ENCODE assay signal across 8 mouse cellular contexts in genomic region chr2:27474621-27475484, GRCm38 (mm10). TPM values are rescaled to one million over a fixed set of nuclear protein-coding genes. Genes with fewer than 3 reads are reported as not detected.
DNase-seq lines count a peak whose midpoint lies in the region; ATAC-seq and TF ChIP-seq lines count a peak whose summit lies in the region.

No protein-coding gene starts in this region.

- H3K4me3 ChIP-seq in cerebellum, adult 2 months (replicated peaks; ENCODE audit: insufficient read depth, low read depth, low read length): peak overlapping the region; percentile 93
- peak overlapping the region; percentile 99 for H3K4me3 ChIP-seq in forebrain, embryonic 16.5 days (replicated peaks; ENCODE audit: low read length)
- peak overlapping the region; percentile 99 for H3K4me3 ChIP-seq in hindbrain, embryonic 13.5 days
- H3K4me3 ChIP-seq in myocyte: peak overlapping the region; percentile 63
- peak overlapping the region; percentile 78 for H3K4me3 ChIP-seq in thymus, adult 2 months (ENCODE audit: control insufficient read depth, insufficient read depth, low read length)

- peak in 1 of 2 experiments; percentile 58 for DNase-seq in cerebellum, adult 2 months
- DNase-seq in cerebellum, adult 8-10 months: no peak
- peak; percentile 47 for DNase-seq in adrenal gland, postnatal 25 days
- peak; percentile 42 for DNase-seq in liver
- DNase-seq in thymus, adult 2 months: peak; percentile 41

- H3K27ac ChIP-seq in cerebellum, adult 2 months (ENCODE audit: insufficient read depth, low read length): peak overlapping the region; percentile 96
- peak overlapping the region; percentile 95 for H3K27ac ChIP-seq in forebrain, embryonic 16.5 days (ENCODE audit: low read length)
- peak overlapping the region; percentile 97 for H3K27ac ChIP-seq in hindbrain, embryonic 13.5 days
- H3K27ac ChIP-seq in thymus, adult 2 months (ENCODE audit: control insufficient read depth, insufficient read depth, low read length): peak overlapping the region; percentile 9; the same call in 1 of the 2 replicates

- ATAC-seq in forebrain, embryonic 16.5 days: peak; percentile 44
- ATAC-seq in hindbrain, embryonic 13.5 days (ENCODE audit: low FRiP score): peak; percentile 59

- peaks cover 29% of the 10 kb centered on the region for H3K4me1 ChIP-seq in cerebellum, adult 2 months (ENCODE audit: control insufficient read depth, insufficient read depth, low read length)
- H3K4me1 ChIP-seq in forebrain, embryonic 16.5 days (replicated peaks; ENCODE audit: control insufficient read depth, insufficient read depth, low read length): peaks cover 43% of the 10 kb centered on the region
- H3K4me1 ChIP-seq in hindbrain, embryonic 13.5 days (replicated peaks): peaks cover 56% of the 10 kb centered on the region
- peaks cover 41% of the 10 kb centered on the region for H3K4me1 ChIP-seq in thymus, adult 2 months (replicated peaks; ENCODE audit: control insufficient read depth, insufficient read depth, low read length)

- under 1% methylated on average over 84 of the region's 84 CpGs for WGBS in cerebellum, adult 2 months
- 0% methylated on average over 79 of the region's 84 CpGs for WGBS in forebrain, embryonic 16.5 days
- WGBS in hindbrain, embryonic 13.5 days: under 1% methylated on average over 66 of the region's 84 CpGs
- under 1% methylated on average over 84 of the region's 84 CpGs for WGBS in thymus, adult 2 months

- no peaks in the 10 kb centered on the region for H3K9me3 ChIP-seq in forebrain, embryonic 16.5 days (ENCODE audit: control insufficient read depth, low read length)
- H3K9me3 ChIP-seq in hindbrain, embryonic 13.5 days: no peaks in the 10 kb centered on the region

- peak overlapping the region; percentile 83 for H3K4me2 ChIP-seq in forebrain, embryonic 16.5 days (ENCODE audit: low read length)
- peak overlapping the region; percentile 96 for H3K4me2 ChIP-seq in hindbrain, embryonic 13.5 days
- H3K4me2 ChIP-seq in myocyte (ENCODE audit: low read depth): peak overlapping the region; percentile 96

- H3K9ac ChIP-seq in forebrain, embryonic 16.5 days (replicated peaks; ENCODE audit: low read depth, low read length): peak overlapping the region; percentile 95
- peak overlapping the region; percentile 97 for H3K9ac ChIP-seq in hindbrain, embryonic 13.5 days

- peaks cover 49% of the 10 kb centered on the region for H3K79me2 ChIP-seq in myocyte (ENCODE audit: control insufficient read depth, insufficient read depth)

- TF ChIP-seq CTCF in cerebellum, adult 2 months (IDR thresholded peaks at IDR 0.05; ENCODE audit: borderline replicate concordance, insufficient read depth, low read depth, low read length): no peak
- TF ChIP-seq CTCF in thymus, adult 2 months (IDR thresholded peaks at IDR 0.05; ENCODE audit: borderline replicate concordance, control insufficient read depth, extremely low read depth, insufficient read depth, low read length, poor library complexity): no peak

- H3ac ChIP-seq in myocyte (ENCODE audit: control insufficient read depth, insufficient read length): peak overlapping the region; percentile 86

- H3K36me3 ChIP-seq in forebrain, embryonic 16.5 days (ENCODE audit: control insufficient read depth, insufficient read depth): no peaks in the 10 kb centered on the region
- peaks cover 5% of the 10 kb centered on the region; the same call in 1 of the 2 replicates for H3K36me3 ChIP-seq in hindbrain, embryonic 13.5 days
- no peaks in the 10 kb centered on the region for H3K36me3 ChIP-seq in myocyte (ENCODE audit: control insufficient read depth, insufficient read depth)
- H3K36me3 ChIP-seq in thymus, adult 2 months (ENCODE audit: control insufficient read depth, insufficient read depth, low read length): no peaks in the 10 kb centered on the region

- TF ChIP-seq POLR2A in cerebellum, adult 2 months (IDR thresholded peaks at IDR 0.05; ENCODE audit: borderline replicate concordance, insufficient read depth, low read length): no peak
- no peak for TF ChIP-seq POLR2A in myocyte (IDR thresholded peaks at IDR 0.05; ENCODE audit: insufficient read length, low read depth)
- no peak for TF ChIP-seq POLR2A in thymus, adult 2 months (IDR thresholded peaks at IDR 0.05; ENCODE audit: control insufficient read depth, extremely low read depth, insufficient read depth, low read length, poor library complexity)

- H3K27me3 ChIP-seq in cerebellum, adult 2 months (ENCODE audit: control insufficient read depth, insufficient read depth, low read length): no peaks in the 10 kb centered on the region
- no peaks in the 10 kb centered on the region for H3K27me3 ChIP-seq in forebrain, embryonic 16.5 days (replicated peaks; ENCODE audit: control insufficient read depth, insufficient read depth, low read length)
- no peaks in the 10 kb centered on the region for H3K27me3 ChIP-seq in hindbrain, embryonic 13.5 days
- H3K27me3 ChIP-seq in myocyte (ENCODE audit: control insufficient read depth, insufficient read depth, insufficient read length): no peaks in the 10 kb centered on the region
- no peaks in the 10 kb centered on the region for H3K27me3 ChIP-seq in thymus, adult 2 months (ENCODE audit: control insufficient read depth, insufficient read depth, low read length)

TF ChIP-seq in myocyte, 11 proteins besides CTCF, POLR2A, EP300 and RAD21:
- TF ChIP-seq MYOD1 (IDR thresholded peaks at IDR 0.05; ENCODE audit: control insufficient read depth in 1 of 3, insufficient read length in 2 of 3, low read depth in 2 of 3) (peak in 1 of 3 experiments; percentile 4), E2F4 (IDR thresholded peaks at IDR 0.05; ENCODE audit: insufficient read depth) (no peak)
TF ChIP-seq in myocyte: peak in this region for 1.

RNA-seq across cellular contexts. Expression of gene Brd3, which starts 32.6 kb away (rescaled TPM):
- polyA plus RNA-seq in cerebellum, adult 2 months (2012; rRNA removed): 28.6 TPM in 2 replicates
- 81.8 and 110 TPM in 2 replicates for total RNA-seq in adrenal gland, postnatal 25 days (2021)
- 152 and 153 TPM in 2 replicates for polyA plus RNA-seq in forebrain, embryonic 16.5 days (2015; fragmentation: Nextera tagmentation; extraction: Ambion mirVana)
- 130 and 133 TPM in 2 replicates for polyA plus RNA-seq in hindbrain, embryonic 13.5 days (2015; fragmentation: Nextera tagmentation; extraction: Ambion mirVana)
- 26.8 TPM for polyA plus RNA-seq in myocyte (2012; fragmentation: generic; extraction: Trizol)
- 53.5 and 74.9 TPM in 2 replicates for polyA plus RNA-seq in thymus, adult 2 months (2012; rRNA removed)

RNA-seq across cellular contexts. Expression of gene Brd3os, which starts 32.7 kb away (rescaled TPM):
- polyA plus RNA-seq in cerebellum, adult 2 months (2012; rRNA removed): 36.0 and 38.0 TPM in 2 replicates
- total RNA-seq in adrenal gland, postnatal 25 days (2021): 11.0 and 12.8 TPM in 2 replicates
- 31.6 and 34.3 TPM in 2 replicates for polyA plus RNA-seq in forebrain, embryonic 16.5 days (2015; fragmentation: Nextera tagmentation; extraction: Ambion mirVana)
- polyA plus RNA-seq in hindbrain, embryonic 13.5 days (2015; fragmentation: Nextera tagmentation; extraction: Ambion mirVana): 35.5 and 35.8 TPM in 2 replicates
- 28.7 TPM for polyA plus RNA-seq in myocyte (2012; fragmentation: generic; extraction: Trizol)
- polyA plus RNA-seq in thymus, adult 2 months (2012; rRNA removed): 1.9 and 2.0 TPM in 2 replicates

RNA-seq across cellular contexts. Expression of gene Wdr5, which starts 40.1 kb away (rescaled TPM):
- 30.6 and 32.7 TPM in 2 replicates for polyA plus RNA-seq in cerebellum, adult 2 months (2012; rRNA removed)
- 37.3 and 40.2 TPM in 2 replicates for total RNA-seq in adrenal gland, postnatal 25 days (2021)
- polyA plus RNA-seq in forebrain, embryonic 16.5 days (2015; fragmentation: Nextera tagmentation; extraction: Ambion mirVana): 51.8 and 56.9 TPM in 2 replicates
- polyA plus RNA-seq in hindbrain, embryonic 13.5 days (2015; fragmentation: Nextera tagmentation; extraction: Ambion mirVana): 40.7 and 42.3 TPM in 2 replicates
- polyA plus RNA-seq in myocyte (2012; fragmentation: generic; extraction: Trizol): 34.8 TPM
- polyA plus RNA-seq in thymus, adult 2 months (2012; rRNA removed): 42.9 and 49.5 TPM in 2 replicates

RNA-seq across cellular contexts. Expression of gene Vav2, which starts 48.0 kb away (rescaled TPM):
- 14.7 and 16.1 TPM in 2 replicates for polyA plus RNA-seq in cerebellum, adult 2 months (2012; rRNA removed)
- 25.0 and 26.8 TPM in 2 replicates for total RNA-seq in adrenal gland, postnatal 25 days (2021)
- polyA plus RNA-seq in forebrain, embryonic 16.5 days (2015; fragmentation: Nextera tagmentation; extraction: Ambion mirVana): 11.9 and 13.1 TPM in 2 replicates
- polyA plus RNA-seq in hindbrain, embryonic 13.5 days (2015; fragmentation: Nextera tagmentation; extraction: Ambion mirVana): 13.4 and 15.1 TPM in 2 replicates
- 14.1 TPM for polyA plus RNA-seq in myocyte (2012; fragmentation: generic; extraction: Trizol)
- 48.0 and 50.4 TPM in 2 replicates for polyA plus RNA-seq in thymus, adult 2 months (2012; rRNA removed)

Comparison
In these comparisons a context has a peak if more than half of its experiments do, and no peak if none do; other contexts are left out.
1. H3K27ac ChIP-seq: peak in every context shown above with its lines; median percentile 97 in hindbrain, embryonic 13.5 days; 96 in cerebellum, adult 2 months; 95 in forebrain, embryonic 16.5 days; 9 in thymus, adult 2 months.
2. RNA of gene Brd3os, which starts 32.7 kb away (polyA plus RNA-seq): 36.0 to 38.0 TPM in cerebellum, adult 2 months, 35.5 to 35.8 TPM in hindbrain, embryonic 13.5 days, 31.6 to 34.3 TPM in forebrain, embryonic 16.5 days and 28.7 TPM in myocyte (single experiment); 1.9 to 2.0 TPM in thymus, adult 2 months; every median in the first group is over 10 times any median in the second.
3. Peak in every context shown above with its lines, with median percentiles within 50 percentile points of each other: H3K4me3 ChIP-seq and H3K4me2 ChIP-seq.